Mouse (Mus musculus) layer of hippocampus, adult 9-10 months (tissue): ENCODE results near the gene Calm1.
"Not testable (repeated sequence)": the region's sequence is repeated elsewhere in the genome, so short reads cannot be mapped to it uniquely, and the experiment has no call there.

Source experiments
- DNase-seq: peaks from one replicate; pipeline ENCODE4 v3.0.0; 2022; ENCODE audit warnings: low spot score

The Calm1 gene

DNA sequence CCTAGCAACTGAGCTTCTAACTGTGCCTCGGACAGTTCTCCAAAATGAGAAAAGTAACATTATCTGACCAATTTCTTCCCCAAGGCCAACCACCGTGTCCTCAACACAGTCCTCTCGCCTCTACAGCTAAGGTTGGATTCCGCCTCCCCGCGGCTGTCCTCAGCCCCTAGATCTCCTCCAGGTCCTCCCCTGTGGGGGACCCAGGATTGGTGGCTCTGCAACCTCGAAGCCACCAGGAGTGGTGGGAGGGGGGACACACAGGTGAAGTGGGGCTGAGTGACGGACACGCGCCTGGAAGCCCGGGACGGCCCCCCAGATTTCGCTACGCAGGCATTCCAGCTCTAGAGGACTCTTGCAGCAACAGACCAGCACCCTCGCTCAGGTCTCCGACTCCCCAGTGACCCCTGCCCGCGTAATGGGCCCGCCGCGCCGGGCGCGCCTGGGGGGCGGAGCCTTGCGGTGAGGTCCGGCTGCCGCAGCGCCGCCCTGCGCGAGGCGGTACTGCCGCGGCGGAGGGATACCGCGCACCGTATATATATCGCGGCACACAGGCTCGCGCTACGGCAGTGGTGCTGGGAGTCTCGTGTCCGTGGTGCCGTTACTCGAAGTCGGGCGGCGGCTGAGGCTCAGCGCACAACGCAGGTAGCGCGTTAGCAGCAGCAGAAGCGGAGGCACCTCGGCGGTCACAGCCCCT is at the start of gene Calm1:
Gene Calm1, plus strand, starts transcription at position 469 of the 694 bp plus-strand sequence.
- no peak for DNase-seq

DNA sequence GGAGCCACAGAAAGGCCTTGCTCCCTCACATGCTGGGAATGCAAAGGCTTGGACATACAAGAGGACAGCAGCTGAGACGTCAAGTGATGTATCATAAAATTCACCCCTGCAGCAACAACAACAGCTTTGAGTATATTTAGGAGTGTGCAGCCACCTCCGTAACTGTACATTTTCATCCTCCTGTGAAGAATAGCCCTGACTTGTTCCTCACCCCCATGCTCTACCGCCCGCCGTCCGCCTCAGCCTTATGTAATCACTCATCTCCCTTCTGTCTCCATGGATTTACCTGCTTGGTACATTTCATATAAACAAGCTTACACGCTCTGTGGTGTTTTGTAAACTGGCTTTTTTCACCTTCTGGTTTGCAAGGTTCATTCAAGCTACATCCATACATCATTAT is 46.8 kb upstream of the Calm1 start:
- no peak for DNase-seq

DNA sequence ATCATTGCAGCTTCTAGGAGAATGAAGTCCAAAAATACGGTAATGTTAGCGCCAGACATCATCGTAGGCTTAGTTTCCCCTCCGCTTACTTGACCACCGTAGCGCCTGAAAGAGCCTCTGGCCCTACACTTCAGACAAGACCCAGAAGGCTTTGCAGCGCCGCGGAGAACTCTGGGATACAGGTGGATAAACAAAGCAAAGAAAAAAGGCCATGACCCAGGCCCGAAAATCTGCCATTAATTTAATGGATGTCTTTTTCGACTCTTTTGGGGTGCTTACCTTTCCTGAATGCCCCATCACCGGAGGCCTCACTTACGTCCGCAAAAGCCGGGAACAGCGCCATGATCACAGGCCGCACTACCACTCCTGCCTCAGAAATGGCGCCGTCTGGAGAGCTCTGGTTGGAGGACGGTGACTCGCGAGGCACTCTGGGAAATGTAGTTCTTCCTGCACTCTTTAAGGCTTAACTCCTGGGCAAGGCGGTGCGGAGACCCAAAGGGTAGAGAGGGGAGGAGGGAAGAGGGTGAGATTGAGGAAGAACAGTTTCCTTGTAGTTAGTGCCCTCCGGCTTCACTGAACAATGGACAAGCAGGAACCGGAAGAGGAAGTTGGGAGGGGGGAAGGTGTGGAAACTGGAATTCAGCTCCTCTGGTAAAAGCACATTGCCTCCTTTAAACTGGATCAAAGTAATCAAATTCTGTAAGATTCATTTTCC is 39.8 kb upstream of the Calm1 start, which contains the start of gene Nrde2:
Gene Nrde2, minus strand, starts transcription at position 393 of the 715 bp plus-strand sequence.
- DNase-seq: peak; percentile 93

DNA sequence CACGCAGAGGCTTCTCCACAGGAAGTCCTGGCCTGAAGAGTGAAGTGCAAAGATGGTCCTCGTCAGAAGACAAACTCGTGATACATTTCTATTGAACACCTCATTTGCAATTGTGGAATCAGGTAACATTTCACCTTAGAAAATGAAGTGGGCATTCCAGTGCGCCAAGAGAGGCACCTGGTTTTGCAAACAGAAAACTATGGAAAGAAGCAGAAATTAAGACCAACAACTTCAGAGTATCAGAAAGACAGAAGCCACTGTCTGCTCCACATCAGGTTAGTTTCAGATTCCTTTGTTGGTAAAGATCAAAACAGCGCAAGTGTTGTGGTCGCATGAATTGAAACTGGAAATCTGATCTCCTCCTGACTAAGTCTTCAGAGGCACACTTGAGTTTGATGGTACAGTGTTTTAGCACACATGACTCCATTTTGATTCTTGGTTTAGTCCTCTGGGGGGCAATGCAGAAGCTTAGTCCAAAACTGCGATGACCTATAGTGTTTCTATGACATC is 34.2 kb upstream of the Calm1 start:
- no peak for DNase-seq

DNA sequence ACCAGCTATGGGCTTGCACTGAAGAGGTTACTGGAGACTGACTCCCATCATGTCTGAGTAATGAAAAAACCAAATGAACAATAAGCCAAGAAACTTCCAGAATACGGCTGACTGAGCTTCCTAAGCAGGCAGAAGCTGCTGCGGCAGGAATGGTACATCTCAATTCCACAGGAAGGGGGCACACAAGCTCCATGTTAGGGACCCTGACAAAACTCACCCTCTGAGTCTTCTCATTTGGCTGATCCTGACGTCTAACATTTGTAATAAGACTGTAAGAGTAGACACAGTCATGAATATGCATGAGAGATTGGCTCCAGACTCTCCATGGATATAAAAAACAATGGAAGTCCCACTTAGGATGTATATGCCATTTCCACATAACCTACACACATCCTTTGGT is 33.1 kb upstream of the Calm1 start:
- DNase-seq: no peak

DNA sequence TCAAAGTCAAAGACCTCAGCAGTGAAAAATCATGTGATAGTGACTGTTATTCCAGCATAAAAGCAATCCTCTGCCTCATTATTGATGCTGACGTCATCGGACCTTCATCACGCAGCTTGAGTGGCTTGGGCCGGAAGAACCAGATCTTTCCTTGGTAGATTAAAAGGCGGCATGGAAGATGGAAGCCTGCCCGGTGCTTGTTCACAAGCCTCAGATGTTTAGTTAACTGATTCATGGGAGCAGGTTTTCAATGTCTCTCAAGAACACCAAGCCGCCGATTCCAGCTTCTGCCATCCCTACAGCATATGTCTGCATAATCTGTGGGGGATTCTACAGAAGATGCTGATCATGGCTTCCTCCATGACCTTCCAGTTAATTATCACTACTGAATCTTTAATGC is 32.3 kb upstream of the Calm1 start:
- no peak for DNase-seq

DNA sequence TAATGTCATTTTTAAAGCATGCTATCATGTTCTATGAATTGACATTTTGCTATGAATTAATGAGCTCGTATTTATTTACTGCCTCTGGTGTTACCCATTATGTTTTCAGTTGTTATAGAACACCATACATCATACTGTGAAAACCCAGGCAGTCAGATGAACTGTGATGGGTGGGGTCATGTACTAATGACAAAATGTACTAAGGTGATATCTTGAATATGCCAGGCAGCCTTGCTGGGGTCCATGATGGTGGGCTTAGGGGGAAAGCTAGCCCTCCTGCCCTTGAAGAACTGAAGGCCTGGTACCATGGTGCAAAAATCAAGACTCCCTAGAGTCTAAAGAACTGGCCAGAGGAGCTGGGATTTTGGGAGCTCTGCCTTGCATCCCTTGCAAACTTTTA is 31.7 kb upstream of the Calm1 start:
- no peak for DNase-seq

DNA sequence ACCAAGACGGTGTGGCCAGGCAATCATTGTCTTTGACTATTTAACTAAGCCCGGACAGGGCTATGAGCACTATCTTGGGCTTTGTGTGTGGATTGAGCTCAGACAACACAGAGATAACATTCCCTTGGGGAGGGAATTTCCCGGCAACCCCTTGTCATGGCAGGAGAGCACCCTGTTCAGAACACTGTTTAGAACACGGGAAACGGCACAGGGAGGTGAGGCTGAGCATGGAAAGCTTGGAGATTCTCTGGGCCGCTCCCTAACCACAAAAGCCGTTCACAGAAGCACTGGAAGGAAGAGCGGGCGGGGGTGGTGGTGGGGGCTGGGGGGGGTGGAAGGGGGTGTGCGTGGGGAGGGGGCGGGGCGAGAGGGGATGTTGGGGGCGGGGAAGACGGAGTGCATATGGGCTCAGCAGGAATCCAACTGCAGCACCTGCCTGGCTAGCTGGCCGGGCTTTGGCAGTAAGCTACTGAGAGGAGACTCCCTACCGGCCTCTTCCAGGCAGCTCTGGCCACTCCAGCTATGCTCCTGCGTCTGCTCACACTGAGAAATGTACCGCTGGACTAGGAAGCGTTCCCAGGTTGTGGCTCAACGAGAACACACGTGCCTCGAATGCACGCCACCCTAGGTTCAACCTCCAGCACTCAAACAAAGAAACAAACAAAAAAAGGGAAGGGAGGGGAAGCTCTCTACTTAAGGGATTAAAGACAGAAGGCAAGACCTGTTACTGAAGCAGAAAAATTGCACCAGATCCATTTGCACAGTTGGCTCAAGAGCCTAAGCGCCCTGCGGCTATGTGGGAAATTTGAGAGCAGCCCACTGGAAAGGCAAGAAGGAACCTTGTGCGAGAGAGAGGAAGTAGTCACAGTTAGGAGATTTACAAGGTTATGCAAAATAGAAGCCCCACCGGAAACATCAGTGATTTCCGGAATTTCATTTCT is 31.0 kb upstream of the Calm1 start:
- no peak for DNase-seq

DNA sequence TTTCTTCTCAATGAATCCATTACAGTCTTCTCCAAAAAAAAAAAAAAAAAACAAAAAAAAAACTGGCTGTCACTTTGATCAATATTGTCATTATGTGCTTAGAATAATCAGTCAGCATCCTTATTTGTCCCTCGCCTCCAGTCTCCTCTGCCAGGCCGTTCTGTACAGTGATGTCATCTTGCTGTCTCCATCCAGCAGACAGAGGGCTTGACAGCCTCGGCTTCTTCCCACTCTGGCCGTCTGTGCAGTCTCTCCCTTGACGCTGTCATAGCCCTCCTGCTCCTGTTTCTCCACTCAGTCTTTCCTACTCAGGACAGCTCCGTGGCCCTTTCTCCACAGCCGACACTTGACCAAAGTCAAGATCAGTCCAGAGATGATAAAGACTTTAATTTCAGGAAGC is 26.8 kb upstream of the Calm1 start:
- no peak for DNase-seq

DNA sequence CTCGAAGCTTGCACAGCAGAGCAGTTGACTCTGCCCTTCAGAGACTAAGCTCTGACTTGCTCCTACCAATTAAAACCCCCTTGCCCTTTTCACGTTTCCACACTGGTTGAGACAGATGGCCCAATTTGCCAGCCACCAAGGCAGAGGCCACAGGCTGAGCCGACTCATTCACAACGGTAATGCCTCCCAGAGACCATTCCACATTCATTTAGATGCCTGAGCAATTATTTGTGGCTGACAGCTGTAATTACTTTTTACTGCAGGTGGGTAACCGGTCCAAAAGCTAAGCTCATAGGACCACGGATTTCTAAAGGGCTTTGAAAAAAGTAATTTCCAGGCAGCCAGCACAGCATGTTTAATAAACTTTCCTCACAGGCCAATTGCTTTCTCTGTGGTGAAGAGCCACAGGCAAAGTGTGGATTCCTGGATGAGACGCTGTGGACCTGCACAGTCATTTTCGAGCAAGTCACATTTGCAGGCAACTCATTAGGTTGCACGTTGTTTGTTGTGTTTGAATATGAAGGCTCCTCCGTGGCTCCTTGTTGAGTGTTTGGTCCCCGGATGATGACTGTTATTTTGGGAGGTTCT is 22.7 kb upstream of the Calm1 start:
- no peak for DNase-seq

DNA sequence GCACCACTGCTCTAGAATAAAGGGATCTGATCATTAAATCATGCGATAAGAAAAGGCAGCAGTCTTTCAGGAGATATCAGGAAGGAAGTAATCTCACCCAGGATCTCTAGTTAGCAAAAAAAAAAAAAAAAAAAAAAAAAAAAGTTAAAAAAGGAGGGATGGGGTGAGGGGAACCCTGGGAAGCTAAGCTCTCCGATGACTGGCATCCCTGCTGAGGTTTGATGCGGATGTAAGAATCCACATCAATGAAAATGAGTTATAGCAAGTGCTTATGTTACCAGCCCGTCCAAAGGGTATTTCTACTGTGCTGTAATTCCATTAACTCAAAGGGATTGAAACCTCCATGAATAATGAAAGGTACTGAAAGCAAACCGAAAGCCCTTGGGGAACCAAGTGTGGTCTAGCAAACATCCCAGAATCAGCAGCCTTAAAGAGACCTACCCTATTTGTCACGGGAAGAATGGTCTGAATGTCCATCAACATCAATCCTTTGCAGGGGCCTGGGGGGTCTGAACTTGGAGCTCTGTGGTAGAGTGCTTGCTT is 20.3 kb upstream of the Calm1 start:
- DNase-seq: no peak

DNA sequence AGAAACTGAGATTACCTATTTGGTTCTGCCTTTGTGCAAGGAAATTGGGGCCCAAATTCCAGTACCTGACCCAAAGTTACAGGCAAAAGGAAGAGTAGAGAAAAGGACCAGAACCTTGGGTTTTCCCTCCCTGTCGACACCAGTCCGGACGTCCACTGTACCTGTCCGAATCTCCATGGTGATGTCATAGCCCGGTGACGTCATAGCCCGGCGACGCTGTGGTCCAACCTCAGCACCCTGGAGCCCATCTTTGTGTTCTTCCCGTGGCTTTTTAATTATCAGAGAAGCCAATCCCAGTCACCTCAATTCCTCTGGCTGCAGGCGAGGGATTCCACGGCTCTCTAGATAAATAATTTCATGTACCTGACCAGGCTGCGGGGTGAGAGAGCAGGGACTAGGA is 18.4 kb upstream of the Calm1 start:
- no peak for DNase-seq

DNA sequence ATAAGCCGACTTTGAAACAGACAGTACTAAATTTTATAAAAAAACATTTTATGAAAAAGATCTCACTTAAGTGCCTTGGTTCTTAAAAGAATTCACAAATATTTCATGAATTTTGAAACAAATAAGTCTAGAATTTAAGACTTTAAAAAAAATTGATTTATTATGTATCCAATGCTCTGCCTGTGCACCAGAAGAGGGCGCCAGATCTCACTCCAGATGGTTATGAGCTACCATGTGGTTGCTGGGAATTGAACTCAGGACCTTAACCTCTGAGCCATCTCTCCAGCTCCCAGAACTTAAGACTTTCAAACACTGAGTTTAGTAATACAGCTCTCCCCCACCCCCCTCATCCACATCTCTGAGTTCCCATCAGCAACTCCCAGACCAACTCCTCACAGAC is 16.6 kb upstream of the Calm1 start:
- DNase-seq: no peak

DNA sequence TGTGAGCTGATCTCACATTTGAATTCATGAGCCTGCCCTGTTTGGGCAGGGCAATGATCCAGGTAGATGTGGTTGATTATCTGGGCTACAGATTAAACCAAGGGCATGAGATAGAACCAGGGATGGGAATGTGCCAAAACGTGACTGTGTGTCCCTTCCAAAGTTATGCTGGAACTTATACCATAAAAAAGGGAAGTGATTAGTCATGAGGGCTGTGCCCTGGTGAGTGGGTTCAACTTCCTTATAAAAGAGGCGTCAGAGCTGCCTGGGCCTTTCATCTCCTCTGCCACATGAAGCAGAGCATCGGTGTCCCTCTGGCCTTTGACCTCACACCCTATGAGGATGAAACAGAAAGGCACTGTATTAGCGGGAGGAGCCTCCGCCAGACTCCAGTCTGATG is 15.3 kb upstream of the Calm1 start:
- no peak for DNase-seq

DNA sequence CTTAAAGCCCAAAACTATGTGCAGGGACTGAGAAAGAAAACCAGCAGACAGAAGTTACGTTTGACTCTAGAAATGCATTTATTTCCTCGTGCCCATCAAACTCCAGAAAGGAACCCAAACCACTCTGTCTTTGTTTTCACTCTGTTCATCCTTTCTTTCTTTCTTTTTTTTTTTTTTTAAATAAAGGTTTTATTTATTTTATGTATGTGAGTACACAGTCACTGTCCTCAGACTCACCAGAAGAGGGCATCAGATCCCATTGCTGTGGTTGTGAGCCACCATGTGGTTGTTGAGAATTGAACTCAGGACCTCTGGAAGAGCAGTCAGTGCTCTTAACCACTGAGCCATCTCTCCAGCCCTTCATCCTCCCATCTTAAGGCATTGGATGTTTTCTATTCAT is 14.3 kb upstream of the Calm1 start:
- not testable (repeated sequence) for DNase-seq

DNA sequence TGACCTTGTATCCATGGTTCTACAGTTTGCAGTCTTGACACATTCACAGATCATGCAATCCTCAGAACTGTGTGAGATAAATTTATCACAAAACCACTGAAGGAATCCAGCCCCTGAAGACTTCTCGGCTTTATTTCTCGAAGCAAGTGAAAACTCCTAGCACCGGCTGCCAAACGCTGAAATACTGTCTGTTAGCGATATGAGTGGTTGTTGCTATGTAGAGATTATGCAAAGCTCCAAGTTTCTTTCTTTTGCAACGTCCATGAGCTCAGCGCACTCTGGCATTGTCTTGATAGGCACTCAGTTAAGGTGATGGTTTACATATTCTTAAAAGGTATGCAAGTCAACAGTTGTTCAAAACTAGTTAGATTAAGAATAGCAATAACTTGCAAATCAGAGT is 13.3 kb upstream of the Calm1 start:
- DNase-seq: no peak

DNA sequence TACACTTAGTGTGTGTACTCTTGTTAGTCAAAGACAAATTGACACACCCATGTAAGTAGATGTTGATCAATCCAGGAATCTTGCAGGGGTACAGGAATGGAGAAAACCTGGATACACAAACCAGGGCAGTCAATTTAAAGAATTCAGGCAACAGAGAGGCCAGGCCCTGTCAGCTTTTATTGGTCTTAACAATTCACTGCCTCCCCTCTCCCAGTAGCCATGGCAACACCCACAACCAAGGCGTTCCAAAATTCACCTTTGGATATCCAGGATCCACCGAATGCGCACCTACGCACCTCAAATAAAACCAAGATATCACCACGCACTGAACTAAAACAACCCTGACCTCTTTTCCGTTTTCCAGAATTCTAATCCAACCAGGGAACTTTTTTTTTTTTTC is 12.9 kb upstream of the Calm1 start:
- DNase-seq: no peak

DNA sequence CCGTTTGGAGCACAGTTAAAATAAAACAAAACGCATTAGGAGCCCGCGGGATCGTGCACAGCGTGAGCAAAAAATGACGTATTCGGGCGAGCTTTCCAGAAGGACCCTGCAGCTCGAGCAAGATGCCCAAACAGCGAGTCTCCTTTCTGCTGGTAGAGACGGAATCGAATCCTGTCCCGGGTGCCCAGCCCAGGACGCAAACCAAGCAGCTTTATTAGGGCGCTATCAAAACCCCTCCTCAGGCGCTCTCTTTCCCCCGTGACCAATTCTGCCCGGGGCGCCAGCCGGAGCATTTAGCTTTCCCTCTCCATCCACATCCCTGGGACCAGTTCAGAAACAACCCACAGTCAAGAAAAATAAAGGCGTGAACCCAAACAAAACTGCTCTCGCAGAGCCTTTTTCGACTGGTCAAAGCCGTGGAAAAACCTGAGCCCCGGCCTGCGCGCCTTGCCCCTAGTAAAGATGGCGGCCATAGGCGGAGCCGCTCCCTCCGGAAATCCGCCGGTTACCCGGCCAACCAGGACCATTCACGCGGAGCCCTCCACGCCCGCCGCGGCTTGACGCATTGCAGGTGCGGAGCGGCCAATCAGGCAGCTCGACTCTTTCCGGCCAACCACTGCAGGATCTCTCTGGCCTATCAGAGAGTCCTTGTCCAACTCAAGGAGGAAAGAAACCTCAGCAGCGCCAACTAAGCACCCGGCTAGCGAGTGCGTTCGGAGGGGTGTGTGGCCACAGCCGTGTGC is 12.1 kb upstream of the Calm1 start:
- peak; percentile 99 for DNase-seq

DNA sequence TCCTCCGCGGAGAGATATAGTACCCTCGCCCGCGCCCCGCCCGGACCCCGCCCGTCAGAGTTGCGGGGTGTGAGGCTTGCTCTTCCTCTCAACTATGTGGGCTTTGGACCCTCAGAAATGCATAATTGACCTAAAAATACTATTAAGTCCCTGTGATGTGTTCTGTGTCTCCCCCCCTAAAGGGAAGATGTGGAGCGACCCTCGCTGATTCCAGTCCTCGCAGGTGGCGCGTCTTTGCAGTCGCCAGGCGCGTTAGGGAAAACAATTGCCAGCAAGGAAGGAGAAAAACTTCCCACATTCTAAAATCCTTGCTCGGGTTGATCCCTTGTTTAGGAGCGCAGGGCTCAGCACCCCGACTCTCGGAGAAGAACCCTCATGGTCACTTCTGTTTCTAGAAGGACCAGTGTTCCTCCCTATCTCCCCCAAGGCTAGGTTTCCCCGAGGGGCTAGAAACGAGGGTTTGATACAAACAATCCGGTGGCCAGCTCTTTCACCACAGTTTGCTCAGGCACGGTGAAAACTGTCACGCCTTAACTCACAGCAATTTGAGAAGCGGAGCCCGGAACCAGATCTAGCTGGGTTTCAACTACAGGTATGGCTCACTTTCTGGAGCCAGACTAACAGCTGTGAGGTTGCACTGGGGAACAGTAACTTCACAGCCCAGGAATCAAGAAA is 11.3 kb upstream of the Calm1 start:
- DNase-seq: no peak

DNA sequence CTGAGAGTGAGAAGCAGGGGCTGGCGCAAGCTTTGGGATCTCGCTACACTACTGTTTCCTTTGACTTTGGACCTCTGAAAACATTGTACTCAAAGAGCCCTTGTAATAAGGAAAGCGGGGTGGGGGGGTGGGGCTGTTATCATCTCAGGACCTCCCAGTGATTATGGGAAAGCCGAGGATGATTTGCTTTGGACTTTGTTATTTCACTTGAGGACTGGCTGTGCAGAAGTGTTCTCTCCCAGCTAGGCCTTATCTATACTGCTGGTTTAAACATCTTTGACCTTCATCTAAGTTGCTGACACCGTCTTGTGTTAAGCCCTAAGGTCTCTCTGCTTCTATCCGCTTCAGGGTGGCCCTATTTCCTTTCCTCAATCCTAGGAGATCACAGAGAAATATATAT is 8.4 kb upstream of the Calm1 start:
- no peak for DNase-seq

DNA sequence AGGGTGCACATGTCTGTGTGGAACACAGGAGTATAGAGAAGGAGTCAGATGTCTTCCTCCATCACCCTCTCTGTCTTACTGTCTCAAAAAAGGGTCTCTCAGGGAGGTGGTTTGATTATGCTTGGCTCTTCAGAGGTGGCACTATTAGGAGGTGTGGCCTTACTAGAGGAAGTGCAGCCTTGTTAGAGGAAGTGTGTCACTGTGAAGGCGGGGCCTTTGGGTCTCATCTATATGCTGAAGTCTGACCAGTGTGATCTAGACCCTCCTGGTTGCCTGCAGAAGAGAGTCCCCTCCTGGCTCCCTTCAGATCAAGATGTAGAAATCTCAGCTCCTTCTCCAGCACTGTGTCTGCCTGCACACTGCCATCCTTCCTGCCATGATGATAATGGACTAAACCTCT is 5.1 kb upstream of the Calm1 start:
- no peak for DNase-seq
